Mouse (Mus musculus) frontal cortex, adult 2 months (tissue): Measurements from ENCODE around the gene Tubgcp3. TPM values are rescaled to one million over a fixed set of nuclear protein-coding genes. Genes with fewer than 3 reads are reported as not detected.
A peak's percentile ranks its signal among the peaks of the same experiment; 100 is the strongest.
"Not testable (repeated sequence)": the region's sequence is repeated elsewhere in the genome, so short reads cannot be mapped to it uniquely, and the experiment has no call there.

ENCODE experiments used
- DNase-seq, 2 experiments: peaks; one replicate each; pipeline ENCODE4 v3.0.0; 2022; ENCODE audit warnings: low spot score in 1 of 2; ENCODE audit errors: extremely low spot score in 1 of 2
- polyA plus RNA-seq: library from polyadenylated mRNA; depleted of rRNA; stranded (reverse); fragments of >200 nt; gene quantifications from 2 replicates; pipeline ENCODE4 v1.2.3, GENCODE M21; 2012

Gene Tubgcp3
- polyA plus RNA-seq, 1 experiment = 56.2 TPM

- DNase-seq = no peak
These were observed 27.7 kb downstream of the Tubgcp3 start for GRCm38 (mm10) chr8:12644341-12644740.

GRCm38 (mm10) chr8:12641527-12641926 is 30.5 kb downstream of the Tubgcp3 start:
- DNase-seq = no peak

GRCm38 (mm10) chr8:12638446-12638845 is 33.6 kb downstream of the Tubgcp3 start:
- DNase-seq = peak in 1 of 2 experiments; percentile 27

- DNase-seq = peak in 1 of 2 experiments; percentile 11
These were observed 36.7 kb downstream of the Tubgcp3 start for GRCm38 (mm10) chr8:12635366-12635765.

GRCm38 (mm10) chr8:12629079-12629478 is 43.0 kb downstream of the Tubgcp3 start:
- DNase-seq = peak in 1 of 2 experiments; percentile 74

- no peak for DNase-seq
These were observed 46.2 kb downstream of the Tubgcp3 start for GRCm38 (mm10) chr8:12625890-12626289.

- peak; percentile 44 to 69 for DNase-seq
These were observed 50.4 kb downstream of the Tubgcp3 start for GRCm38 (mm10) chr8:12621550-12622222.

GRCm38 (mm10) chr8:12617369-12617768 is 54.7 kb downstream of the Tubgcp3 start:
- not testable (repeated sequence) for DNase-seq

- DNase-seq = no peak
These were observed 58.8 kb downstream of the Tubgcp3 start for GRCm38 (mm10) chr8:12613201-12613600.

GRCm38 (mm10) chr8:12609752-12610449 is 62.1 kb downstream of the Tubgcp3 start:
- DNase-seq = no peak

- DNase-seq = no peak
These were observed 63.2 kb downstream of the Tubgcp3 start for GRCm38 (mm10) chr8:12608810-12609209.

- peak; percentile 29 to 94 for DNase-seq
These were observed 64.8 kb downstream of the Tubgcp3 start for GRCm38 (mm10) chr8:12607223-12607622.

- DNase-seq = no peak
These were observed 88.3 kb downstream of the Tubgcp3 start for GRCm38 (mm10) chr8:12583785-12584184.

- DNase-seq = not testable (repeated sequence)
These were observed 92.6 kb downstream of the Tubgcp3 start for GRCm38 (mm10) chr8:12579339-12579999.

- no peak for DNase-seq
These were observed 95.3 kb downstream of the Tubgcp3 start for GRCm38 (mm10) chr8:12576739-12577138.

- no peak for DNase-seq
These were observed 96.0 kb downstream of the Tubgcp3 start for GRCm38 (mm10) chr8:12576003-12576402.

- DNase-seq = no peak
These were observed 99.1 kb downstream of the Tubgcp3 start, which contains the start of gene Spaca7 for GRCm38 (mm10) chr8:12572814-12573534. Gene Spaca7, plus strand, starts transcription at chr8:12573029.

GRCm38 (mm10) chr8:12566509-12566908 is 105.5 kb downstream of the Tubgcp3 start:
- no peak for DNase-seq

- no peak for DNase-seq
These were observed 106.6 kb downstream of the Tubgcp3 start for GRCm38 (mm10) chr8:12565488-12565887.

- peak in 1 of 2 experiments; percentile 77 for DNase-seq
These were observed 107.7 kb downstream of the Tubgcp3 start for GRCm38 (mm10) chr8:12564307-12564706.
